Mouse (Mus musculus) liver, embryonic 14.5 days (tissue): ENCODE measurements around the gene Ccdc77. TPM values are rescaled to one million over a fixed set of nuclear protein-coding genes. Genes with fewer than 3 reads are reported as not detected.

Experiments
- ATAC-seq: fragments of 200-750 bp; cut with Nextera tagmentation; 2 replicates; pipeline ENCODE4 v1.8.0; 2017; ENCODE audit warnings: moderate number of reproducible peaks, mild to moderate bottlenecking, moderate library complexity; ENCODE audit not compliant: insufficient read depth
- DNase-seq, 3 experiments: peaks; one replicate each; pipeline ENCODE4 v3.0.0-alpha.2; 2012 to 2013; ENCODE audit warnings: low read depth in 3 of 3, low spot score in 3 of 3
- H3K27ac ChIP-seq: fragments of 300-500 bp; sonication (generic); 2 replicates; pipeline ENCODE4 v1.5.1; 2014; ENCODE audit warnings: moderate library complexity, mild to moderate bottlenecking, control low read depth, inconsistent platforms
- H3K27me3 ChIP-seq: fragments of 300-500 bp; sonication (generic); 2 replicates; pipeline ENCODE4 v1.6.1; 2014; ENCODE audit warnings: mild to moderate bottlenecking, low read length, moderate library complexity; ENCODE audit not compliant: control insufficient read depth, insufficient read depth
- H3K36me3 ChIP-seq: fragments of 300-500 bp; sonication (generic); replicated peaks from 2 replicates; pipeline ENCODE4 v1.6.1; 2014; ENCODE audit warnings: low read depth; ENCODE audit not compliant: control insufficient read depth, insufficient read depth
- H3K4me1 ChIP-seq, 2 experiments: fragments of 200-500 bp in 1 of 2; fragments of 300-500 bp in 1 of 2; sonication (generic) in 1 of 2; replicated peaks; 2 replicates each; pipeline ENCODE4 v1.6.1; 2012 to 2014; ENCODE audit warnings: antibody characterized with exemption in 1 of 2, inconsistent platforms in 1 of 2, low read length in 1 of 2; ENCODE audit not compliant: control insufficient read depth in 2 of 2, insufficient read depth in 2 of 2
- H3K4me2 ChIP-seq: fragments of 300-500 bp; sonication (generic); 2 replicates; pipeline ENCODE4 v1.6.1; 2014; ENCODE audit warnings: low read depth, mild to moderate bottlenecking, control low read depth, moderate library complexity
- H3K4me3 ChIP-seq, 2 experiments: fragments of 200-500 bp in 1 of 2; fragments of 300-500 bp in 1 of 2; sonication (generic) in 1 of 2; 2 replicates each; pipeline ENCODE4 v1.5.1; 2012 to 2014; ENCODE audit warnings: low read depth in 2 of 2, low read length in 2 of 2, mild to moderate bottlenecking in 2 of 2, control low read depth in 1 of 2, inconsistent platforms in 1 of 2, moderate library complexity in 1 of 2; ENCODE audit not compliant: insufficient read depth in 1 of 2
- H3K9ac ChIP-seq: fragments of 300-500 bp; sonication (generic); replicated peaks from 2 replicates; pipeline ENCODE4 v1.6.1; 2014; ENCODE audit warnings: mild to moderate bottlenecking, control low read depth, moderate library complexity
- H3K9me3 ChIP-seq: fragments of 300-500 bp; sonication (generic); 2 replicates; pipeline ENCODE4 v1.6.1; 2016; ENCODE audit warnings: low read length, mixed read lengths; ENCODE audit not compliant: control insufficient read depth
- CTCF ChIP-seq: IDR thresholded peaks from 2 replicates; pipeline ENCODE4 v1.5.1; 2016; ENCODE audit warnings: antibody characterized with exemption, low read depth, control low read depth
- EP300 ChIP-seq: IDR thresholded peaks from 2 replicates; pipeline ENCODE4 v1.6.1; 2016; ENCODE audit warnings: antibody characterized with exemption, low read depth
- WGBS: fragments of 180-500 bp; shearing (Covaris S2); extraction: QIAGEN DNeasy Blood & Tissue Kit; methylation state at CpG from one replicate; pipeline ENCODE4 v1.1.7; 2014; ENCODE audit not compliant: insufficient replicate concordance; 5-methylcytosine and 5-hydroxymethylcytosine counted together
- polyA plus RNA-seq, 2 experiments: library from polyadenylated mRNA; depleted of rRNA in 1 of 2; stranded (reverse) in 1 of 2; unstranded in 1 of 2; fragments of >200 nt; fragmentation: Nextera tagmentation in 1 of 2; extraction: Ambion mirVana in 1 of 2; gene quantifications; 2 replicates each; pipeline versions ENCODE4 v1.2.1 to v1.2.3; 2012 to 2014

The Ccdc77 gene
- polyA plus RNA-seq (2012; rRNA removed) (6.9 and 11.4 TPM in 2 replicates), polyA plus RNA-seq (2014; fragmentation: Nextera tagmentation; extraction: Ambion mirVana) (14.1 and 16.3 TPM in 2 replicates)

DNA sequence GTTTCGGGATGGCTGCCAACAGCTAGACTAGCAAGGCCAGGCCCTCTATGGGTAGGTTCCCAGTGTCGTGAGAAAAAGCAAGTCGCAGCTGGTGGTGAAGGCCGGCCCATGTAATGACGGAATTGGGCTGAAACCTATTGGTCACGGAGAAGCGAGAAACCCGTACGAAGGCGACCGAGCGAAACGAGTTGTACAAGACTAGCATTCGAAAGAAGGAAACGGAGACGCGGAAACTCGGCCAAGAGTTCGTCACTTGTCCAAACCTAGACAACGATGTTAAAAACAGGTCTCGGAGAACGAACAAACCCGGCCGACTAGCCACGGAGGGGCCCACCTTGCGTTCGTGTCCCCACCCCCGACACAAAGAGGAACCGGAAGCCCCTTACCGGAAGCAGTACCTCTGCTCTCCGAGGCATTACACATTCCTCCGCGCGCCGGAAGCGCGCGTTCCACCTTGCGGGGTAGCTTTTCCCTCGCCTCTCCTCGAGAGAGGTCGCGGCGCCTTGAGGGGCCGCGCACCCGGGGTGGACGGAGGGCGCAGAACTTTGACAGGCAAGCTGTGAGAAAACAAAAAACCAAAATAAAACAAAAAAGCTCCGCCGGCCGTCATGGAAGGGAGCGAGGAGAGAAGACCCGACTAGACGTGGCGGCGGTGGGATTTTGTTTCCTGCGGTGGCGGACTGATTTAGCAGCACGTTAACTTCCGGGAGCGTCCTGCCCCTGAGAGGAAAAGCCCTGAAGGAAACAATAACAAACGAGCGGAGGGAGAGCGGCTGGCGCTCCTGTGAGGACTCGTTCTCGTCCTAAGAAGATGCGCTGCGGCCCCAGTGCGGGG, at the start of gene Ccdc77, which contains the start of gene Kdm5a:
Ccdc77 (minus strand) TSS at position 687 of the 835 bp plus-strand sequence.
Kdm5a (plus strand) TSS at position 437 of the 835 bp plus-strand sequence.
- Histone ChIP-seq H3K9me3 (no peaks in the 10 kb centered on the region), H3K36me3 (peaks cover 9% of the 10 kb centered on the region), H3K4me1 (peaks cover 11 to 13% of the 10 kb centered on the region in 2 experiments), H3K27me3 (no peaks in the 10 kb centered on the region), H3K4me2 (peak within 1 kb of the TSS; percentile 79), H3K27ac (peak within 1 kb of the TSS; percentile 77), H3K4me3 (peak within 1 kb of the TSS; percentile 94 to 97), H3K9ac (peak within 1 kb of the TSS; percentile 94)
- ATAC-seq = peak; percentile 96
- TF ChIP-seq CTCF = peak; percentile 49
- peak; percentile 38 for TF ChIP-seq EP300
- WGBS = under 1% methylated on average over 71 of the region's 71 CpGs
- DNase-seq = peak; percentile 88 to 89 (median 89)

DNA sequence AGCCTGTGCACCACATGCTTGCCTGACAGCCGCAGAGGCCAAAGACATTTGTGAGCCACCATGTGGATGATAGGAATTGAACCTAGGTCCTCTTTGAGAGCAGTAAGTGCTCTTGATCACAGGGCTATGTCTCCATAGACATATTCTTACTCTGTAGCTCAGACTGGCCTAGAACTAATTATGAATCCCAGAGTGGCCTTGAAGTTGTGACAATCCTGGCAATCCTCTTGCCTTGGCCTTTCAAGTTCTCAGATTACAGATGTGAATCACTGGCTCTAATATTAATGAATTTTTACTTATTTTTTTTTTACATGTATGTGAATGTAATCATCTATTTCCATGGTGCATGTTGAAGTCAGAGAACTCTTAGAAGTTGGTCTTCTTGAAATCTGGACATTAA, 39.8 kb upstream of the Ccdc77 start:
- H3K9ac ChIP-seq = no peak overlapping the region
- H3K36me3 ChIP-seq = peaks cover 55% of the 10 kb centered on the region
- TF ChIP-seq EP300 = no peak
- TF ChIP-seq CTCF = no peak
- no peaks in the 10 kb centered on the region for H3K9me3 ChIP-seq
- no peak for DNase-seq
- no peaks in the 10 kb centered on the region for H3K27me3 ChIP-seq
- H3K4me3 ChIP-seq = no peak overlapping the region
- ATAC-seq = no peak
- H3K4me2 ChIP-seq = no peak overlapping the region
- H3K27ac ChIP-seq = no peak overlapping the region
- H3K4me1 ChIP-seq = no peaks in the 10 kb centered on the region
- 92% methylated on average over 1 of the region's 1 CpGs for WGBS

DNA sequence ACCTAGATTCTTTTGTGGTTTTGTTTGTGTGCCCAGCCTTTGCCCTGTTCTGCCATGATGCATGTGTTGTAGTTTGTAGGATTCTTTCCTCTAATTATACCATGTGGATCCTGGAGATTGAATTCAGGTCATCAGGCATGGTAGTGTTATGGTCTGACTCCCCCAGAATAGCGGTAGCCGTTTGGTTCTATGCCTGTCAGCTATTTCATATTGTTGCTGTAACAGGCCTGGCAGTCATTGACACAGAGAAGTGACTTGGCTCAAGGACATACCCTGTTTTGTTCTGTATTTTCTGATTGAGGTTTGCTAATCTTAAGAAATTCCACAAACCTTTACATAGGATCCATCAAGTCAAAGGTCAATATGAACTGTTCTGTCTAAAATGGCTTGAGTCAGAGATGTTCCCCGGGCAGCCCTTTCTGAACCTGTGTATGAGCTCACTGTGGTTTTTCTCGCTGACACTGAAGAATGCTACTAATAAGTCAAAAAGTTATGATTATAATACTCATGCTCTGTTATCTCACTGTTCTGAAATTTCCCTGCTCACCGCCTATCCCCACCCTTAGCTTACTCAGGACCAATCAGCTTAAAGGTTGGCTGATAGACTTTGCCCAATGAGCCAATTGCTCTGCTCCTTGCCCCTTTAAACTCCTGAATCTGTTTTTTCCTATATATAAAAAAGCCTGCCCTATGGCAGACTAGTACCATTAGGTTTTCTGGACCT, 31.6 kb upstream of the Ccdc77 start:
- TF ChIP-seq CTCF (no peak), EP300 (no peak)
- Histone ChIP-seq H3K27ac (no peak overlapping the region), H3K4me3 (no peak overlapping the region), H3K36me3 (peaks cover 56% of the 10 kb centered on the region), H3K9me3 (no peaks in the 10 kb centered on the region), H3K27me3 (no peaks in the 10 kb centered on the region), H3K9ac (no peak overlapping the region), H3K4me2 (no peak overlapping the region), H3K4me1 (no peaks in the 10 kb centered on the region; a peak in 1 of 4 replicates)
- 80% methylated on average over 5 of the region's 5 CpGs for WGBS
- DNase-seq (no peak), ATAC-seq (no peak)

DNA sequence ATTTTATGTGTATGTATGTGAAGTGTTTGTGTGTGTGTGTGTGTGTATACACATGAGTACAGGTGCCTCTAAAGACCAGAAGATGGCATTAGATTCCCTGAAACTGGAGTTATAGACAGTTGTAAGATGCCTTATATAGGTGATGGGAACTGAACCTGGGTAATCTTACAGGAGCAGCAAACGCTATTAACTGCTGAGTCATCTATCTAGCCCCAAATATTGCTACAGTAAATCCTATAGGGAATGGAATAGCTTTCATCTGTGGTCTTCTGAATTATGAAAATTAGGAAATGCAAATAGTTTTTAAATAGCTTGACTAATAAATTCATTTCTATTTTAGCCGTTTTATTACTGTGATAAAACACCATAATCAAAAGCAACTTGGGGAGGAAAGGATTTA, 28.6 kb upstream of the Ccdc77 start:
- no peak for ATAC-seq
- WGBS = 77% methylated on average over 2 of the region's 2 CpGs
- peaks cover 48% of the 10 kb centered on the region for H3K36me3 ChIP-seq

More for the DNA sequence above, 28.6 kb upstream of the Ccdc77 start:
- Histone ChIP-seq H3K9ac (no peak overlapping the region), H3K4me3 (no peak overlapping the region), H3K27ac (no peak overlapping the region), H3K9me3 (no peaks in the 10 kb centered on the region), H3K4me2 (no peak overlapping the region), H3K4me1 (no peaks in the 10 kb centered on the region; a peak in 1 of 4 replicates), H3K27me3 (no peaks in the 10 kb centered on the region)
- TF ChIP-seq EP300 = peak; percentile 47
- no peak for TF ChIP-seq CTCF
- DNase-seq = peak; percentile 14 to 39 (median 34)
